In genomic region chr3:41555491-41556381, GRCm38 (mm10) we compare ENCODE assay signal across 9 mouse cellular contexts. TPM values are rescaled to one million over a fixed set of nuclear protein-coding genes. Genes with fewer than 3 reads are reported as not detected.
DNase-seq lines count a peak whose midpoint lies in the region; ATAC-seq and TF ChIP-seq lines count a peak whose summit lies in the region.
"Had no signal": no experiment of that assay in that cellular context is flagged by ENCODE, and none has a peak within 500 bp of the region (broad histone marks: within the 10 kb centered on the region; RNA-seq: fewer than 3 reads in every experiment).

Gene Jade1, plus strand, starts transcription at chr3:41555731.

- H3K9me3 ChIP-seq in stomach, embryonic 14.5 days (ENCODE audit: control insufficient read depth, low read depth, low read length): no peaks in the 10 kb centered on the region
- no peaks in the 10 kb centered on the region for H3K9me3 ChIP-seq in stomach, postnatal 0 days (ENCODE audit: control insufficient read depth, low read length)
- H3K9me3 ChIP-seq in embryonic facial prominence, embryonic 14.5 days (ENCODE audit: control insufficient read depth, low read length): 0 out of 2 replicates have a peak, but pooled peaks cover 4% of the 10 kb centered on the region
- 0 out of 2 replicates have a peak, but pooled peaks cover 2% of the 10 kb centered on the region for H3K9me3 ChIP-seq in heart, embryonic 16.5 days (replicated peaks; ENCODE audit: control insufficient read depth, low read length)

- no peak within 1 kb of the TSS for H3K4me2 ChIP-seq in stomach, embryonic 14.5 days (replicated peaks; ENCODE audit: low read depth, low read length)
- H3K4me2 ChIP-seq in stomach, postnatal 0 days (replicated peaks; ENCODE audit: low read depth): no peak within 1 kb of the TSS
- H3K4me2 ChIP-seq in embryonic facial prominence, embryonic 14.5 days (ENCODE audit: low read depth, low read length): no peak within 1 kb of the TSS
- no peak within 1 kb of the TSS for H3K4me2 ChIP-seq in heart, embryonic 16.5 days (ENCODE audit: low read depth, low read length)

- no peak for ATAC-seq in stomach, embryonic 14.5 days (ENCODE audit: insufficient number of reproducible peaks, insufficient read depth, low FRiP score, low read depth)
- no peak for ATAC-seq in stomach, postnatal 0 days (ENCODE audit: low FRiP score, low TSS enrichment)
- ATAC-seq in embryonic facial prominence, embryonic 14.5 days (ENCODE audit: low read depth): no peak
- no peak for ATAC-seq in heart, embryonic 16.5 days (replicated peaks; ENCODE audit: extremely low read depth, insufficient read depth, low FRiP score)
- ATAC-seq in activated CD4-positive, CD25-positive, alpha-beta regulatory T cell, adult 4 months: no peak

- intact Hi-C loops in left cerebral cortex, postnatal 4 days (cut with DNase I): no loop called here

- no peak for TF ChIP-seq CTCF in stomach, postnatal 0 days (IDR thresholded peaks at IDR 0.05; ENCODE audit: low read depth)

- H3K9ac ChIP-seq in stomach, embryonic 14.5 days (replicated peaks; ENCODE audit: low read depth, low read length): no peak within 1 kb of the TSS
- no peak within 1 kb of the TSS for H3K9ac ChIP-seq in stomach, postnatal 0 days (ENCODE audit: low read length)
- H3K9ac ChIP-seq in embryonic facial prominence, embryonic 14.5 days (ENCODE audit: low read depth, low read length): no peak within 1 kb of the TSS
- H3K9ac ChIP-seq in heart, embryonic 16.5 days (ENCODE audit: low read length): no peak within 1 kb of the TSS

- H3K4me1 ChIP-seq in stomach, embryonic 14.5 days (ENCODE audit: control insufficient read depth, insufficient read depth, low read length): no peaks in the 10 kb centered on the region
- no peaks in the 10 kb centered on the region for H3K4me1 ChIP-seq in stomach, postnatal 0 days (replicated peaks; ENCODE audit: control insufficient read depth, insufficient read depth)
- H3K4me1 ChIP-seq in embryonic facial prominence, embryonic 14.5 days (ENCODE audit: control insufficient read depth, insufficient read depth, low read length): no peaks in the 10 kb centered on the region
- H3K4me1 ChIP-seq in heart, embryonic 16.5 days (ENCODE audit: control insufficient read depth, insufficient read depth, low read length): peaks cover 6% of the 10 kb centered on the region; the same call in 1 of the 2 replicates

- 96% methylated on average over 36 of the region's 36 CpGs for WGBS in stomach, embryonic 14.5 days
- WGBS in stomach, postnatal 0 days: 97% methylated on average over 36 of the region's 36 CpGs
- WGBS in embryonic facial prominence, embryonic 14.5 days: 95% methylated on average over 36 of the region's 36 CpGs
- 94% methylated on average over 36 of the region's 36 CpGs for WGBS in heart, embryonic 16.5 days

- H3K27ac ChIP-seq in stomach, embryonic 14.5 days (ENCODE audit: low read length): no peak within 1 kb of the TSS
- H3K27ac ChIP-seq in stomach, postnatal 0 days (replicated peaks): no peak within 1 kb of the TSS
- no peak within 1 kb of the TSS for H3K27ac ChIP-seq in embryonic facial prominence, embryonic 14.5 days (replicated peaks; ENCODE audit: low read depth, low read length)
- no peak within 1 kb of the TSS for H3K27ac ChIP-seq in heart, embryonic 16.5 days (ENCODE audit: low read length)

- DNase-seq in stomach, postnatal 0 days (ENCODE audit: low spot score): no peak
- DNase-seq in embryonic facial prominence, embryonic 14.5 days (ENCODE audit: low spot score): no peak
- no peak for DNase-seq in left cerebral cortex, postnatal 4 days
- DNase-seq in yolk sac, embryonic 10.5 days (ENCODE audit: low spot score): peak; percentile 76
- DNase-seq in urinary bladder, postnatal 4 days (ENCODE audit: low spot score in 2 of 2): no peak

- H3K27me3 ChIP-seq in stomach, embryonic 14.5 days (ENCODE audit: control insufficient read depth, insufficient read depth, low read length): no peaks in the 10 kb centered on the region
- H3K27me3 ChIP-seq in stomach, postnatal 0 days (ENCODE audit: control insufficient read depth, insufficient read depth, low read length): no peaks in the 10 kb centered on the region
- H3K27me3 ChIP-seq in embryonic facial prominence, embryonic 14.5 days (replicated peaks; ENCODE audit: control insufficient read depth, insufficient read depth, low read length): no peaks in the 10 kb centered on the region
- H3K27me3 ChIP-seq in heart, embryonic 16.5 days (ENCODE audit: control insufficient read depth, insufficient read depth, low read length): no peaks in the 10 kb centered on the region

- H3K4me3 ChIP-seq in stomach, embryonic 14.5 days (ENCODE audit: low read depth, low read length): no peak within 1 kb of the TSS
- H3K4me3 ChIP-seq in stomach, postnatal 0 days (ENCODE audit: low read depth, low read length): no peak within 1 kb of the TSS
- no peak within 1 kb of the TSS for H3K4me3 ChIP-seq in embryonic facial prominence, embryonic 14.5 days (ENCODE audit: low read depth, low read length)
- no peak within 1 kb of the TSS for H3K4me3 ChIP-seq in heart, embryonic 16.5 days (ENCODE audit: low read length)
- H3K4me3 ChIP-seq: erythroblast, embryonic 14.5 days had no signal

- no peak for TF ChIP-seq EP300 in stomach, postnatal 0 days (optimal IDR thresholded peaks at IDR 0.05)

- H3K36me3 ChIP-seq in stomach, embryonic 14.5 days (ENCODE audit: control insufficient read depth, insufficient read depth, low read length): no peaks in the 10 kb centered on the region
- H3K36me3 ChIP-seq in stomach, postnatal 0 days (ENCODE audit: control insufficient read depth, insufficient read depth, low read length): no peaks in the 10 kb centered on the region
- H3K36me3 ChIP-seq in embryonic facial prominence, embryonic 14.5 days (ENCODE audit: control insufficient read depth, insufficient read depth, low read length): no peaks in the 10 kb centered on the region
- H3K36me3 ChIP-seq in heart, embryonic 16.5 days (ENCODE audit: control insufficient read depth, insufficient read depth): no peaks in the 10 kb centered on the region

RNA-seq across cellular contexts. Expression of gene Jade1, which starts in this region (rescaled TPM):
- polyA plus RNA-seq in stomach, embryonic 14.5 days (2014; fragmentation: Nextera tagmentation; extraction: Ambion mirVana): 12.1 and 12.6 TPM in 2 replicates
- polyA plus RNA-seq in stomach, postnatal 0 days (2015; fragmentation: Nextera tagmentation; extraction: Ambion mirVana): 7.6 and 9.0 TPM in 2 replicates
- polyA plus RNA-seq in embryonic facial prominence, embryonic 14.5 days (2014; fragmentation: Nextera tagmentation; extraction: Ambion mirVana): 16.1 and 16.4 TPM in 2 replicates
- 13.4 and 14.8 TPM in 2 replicates for polyA plus RNA-seq in heart, embryonic 16.5 days (2015; fragmentation: Nextera tagmentation; extraction: Ambion mirVana)
- 10 to 100 TPM; 29.0 to 29.4 TPM for total RNA-seq in left cerebral cortex, postnatal 4 days (2021)
- polyA plus RNA-seq in activated CD4-positive, CD25-positive, alpha-beta regulatory T cell, adult 4 months (2017; shearing (Covaris generic)): 1 to 10 TPM; 7.4 to 7.6 TPM
